In genomic region chr14:31017854-31018253, GRCm38 (mm10) we compare ENCODE assay signal across 7 mouse cellular contexts. TPM values are rescaled to one million over a fixed set of nuclear protein-coding genes. Genes with fewer than 3 reads are reported as not detected.
DNase-seq lines count a peak whose midpoint lies in the region; ATAC-seq lines count a peak whose summit lies in the region.

No protein-coding gene starts in this region.

- H3K4me3 ChIP-seq in embryonic facial prominence, embryonic 12.5 days = peak overlapping the region; percentile 82

- H3K4me2 ChIP-seq in embryonic facial prominence, embryonic 12.5 days (replicated peaks) = peak overlapping the region; percentile 73

- WGBS in embryonic facial prominence, embryonic 12.5 days = 0% methylated on average over 2 of the region's 2 CpGs

- H3K9ac ChIP-seq in embryonic facial prominence, embryonic 12.5 days = peak overlapping the region; percentile 93

- peaks cover 51% of the 10 kb centered on the region for H3K36me3 ChIP-seq in embryonic facial prominence, embryonic 12.5 days

- no peak for ATAC-seq in embryonic facial prominence, embryonic 12.5 days (ENCODE audit: insufficient number of reproducible peaks, insufficient read depth, low FRiP score, low TSS enrichment)

- no peaks in the 10 kb centered on the region for H3K27me3 ChIP-seq in embryonic facial prominence, embryonic 12.5 days

- H3K27ac ChIP-seq in embryonic facial prominence, embryonic 12.5 days = no peak overlapping the region

- peak; percentile 40 to 44 for DNase-seq in B cell, adult 2 months
- DNase-seq in ES-CJ7 (ENCODE audit: low read depth, low spot score) = peak; percentile 77
- DNase-seq in induced T-regulatory cell, adult 2 months (ENCODE audit: low read depth) = peak; percentile 66
- DNase-seq in mesoderm, embryonic 11.5 days (ENCODE audit: low read depth, low spot score) = peak; percentile 39
- peak; percentile 37 for DNase-seq in thymus, postnatal 4 days
- no peak for DNase-seq in cerebellum, postnatal 36 days

- peaks cover 18% of the 10 kb centered on the region for H3K4me1 ChIP-seq in embryonic facial prominence, embryonic 12.5 days

- no peaks in the 10 kb centered on the region for H3K9me3 ChIP-seq in embryonic facial prominence, embryonic 12.5 days

RNA-seq across cellular contexts. Expression of gene Pbrm1, which starts 1.1 kb away (rescaled TPM):
- polyA plus RNA-seq in embryonic facial prominence, embryonic 12.5 days (2016; fragmentation: Nextera tagmentation; extraction: Ambion mirVana) = 176 and 178 TPM in 2 replicates

RNA-seq across cellular contexts. Expression of gene Gnl3, which starts 1.1 kb away (rescaled TPM):
- polyA plus RNA-seq in embryonic facial prominence, embryonic 12.5 days (2016; fragmentation: Nextera tagmentation; extraction: Ambion mirVana) = 99.5 and 121 TPM in 2 replicates

RNA-seq across cellular contexts. Expression of gene Spcs1, which starts 16.4 kb away (rescaled TPM):
- 337 and 341 TPM in 2 replicates for polyA plus RNA-seq in embryonic facial prominence, embryonic 12.5 days (2016; fragmentation: Nextera tagmentation; extraction: Ambion mirVana)

RNA-seq across cellular contexts. Expression of gene Glt8d1, which starts 16.7 kb away (rescaled TPM):
- polyA plus RNA-seq in embryonic facial prominence, embryonic 12.5 days (2016; fragmentation: Nextera tagmentation; extraction: Ambion mirVana) = 61.2 and 67.4 TPM in 2 replicates

Comparison
In these comparisons a context has a peak if more than half of its experiments do, and no peak if none do; other contexts are left out.
1. DNase-seq: peak in B cell, adult 2 months (2 of 2), ES-CJ7 (single experiment), induced T-regulatory cell, adult 2 months (single experiment), mesoderm, embryonic 11.5 days (single experiment) and thymus, postnatal 4 days (single experiment); none in cerebellum, postnatal 36 days (0 of 2).